Mouse (Mus musculus) urinary bladder, postnatal 14 days (tissue): ENCODE measurements at regions not wholly inside any gene's neighbourhood (a gene's known extent, or its start where the extent isn't known, plus 50 kb on each side); places are given as distances from the start of the nearest gene placed in this dataset.
"Not testable (repeated sequence)": the region's sequence is repeated elsewhere in the genome, so short reads cannot be mapped to it uniquely, and the experiment has no call there.

Experiments
- DNase-seq: peaks from one replicate; pipeline ENCODE4 v3.0.0; 2021; ENCODE audit warnings: low spot score

DNA sequence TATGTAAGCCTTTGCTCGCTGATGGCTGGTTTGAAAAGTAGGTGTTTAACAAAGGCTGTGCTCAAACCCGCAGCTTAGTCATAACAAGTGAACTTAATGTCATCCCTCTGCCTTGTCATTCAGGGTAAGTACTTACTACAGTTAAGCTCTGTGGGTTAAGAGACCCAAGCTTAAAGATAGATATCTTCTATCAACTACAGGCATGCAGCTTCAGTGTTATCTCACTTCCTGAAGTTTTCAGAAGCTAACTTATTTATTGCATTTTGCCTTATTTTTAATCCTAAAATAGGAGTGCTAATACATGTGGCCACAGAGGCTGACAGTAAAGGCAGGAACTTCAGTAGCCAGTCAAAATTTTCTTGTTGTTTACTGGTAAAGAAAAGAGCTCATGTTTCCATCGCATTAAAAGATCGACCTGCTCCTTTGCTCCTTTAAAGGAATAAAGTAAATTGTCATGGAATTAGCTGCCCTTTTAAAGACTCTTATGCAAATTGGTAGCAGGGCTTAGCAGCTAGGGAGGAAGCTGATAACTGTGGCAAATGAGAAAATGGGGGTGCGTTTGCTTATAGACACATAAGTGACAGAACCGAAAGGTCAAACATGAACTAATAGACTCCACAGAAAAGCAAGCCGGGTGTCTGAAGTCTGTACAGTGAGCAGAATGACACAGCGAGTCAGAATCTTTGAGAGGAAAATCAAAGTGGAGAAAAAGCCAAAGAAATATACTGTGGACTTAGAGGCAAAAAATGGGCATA lies 55.9 kb upstream of the Inpp4b start:
- no peak for DNase-seq

DNA sequence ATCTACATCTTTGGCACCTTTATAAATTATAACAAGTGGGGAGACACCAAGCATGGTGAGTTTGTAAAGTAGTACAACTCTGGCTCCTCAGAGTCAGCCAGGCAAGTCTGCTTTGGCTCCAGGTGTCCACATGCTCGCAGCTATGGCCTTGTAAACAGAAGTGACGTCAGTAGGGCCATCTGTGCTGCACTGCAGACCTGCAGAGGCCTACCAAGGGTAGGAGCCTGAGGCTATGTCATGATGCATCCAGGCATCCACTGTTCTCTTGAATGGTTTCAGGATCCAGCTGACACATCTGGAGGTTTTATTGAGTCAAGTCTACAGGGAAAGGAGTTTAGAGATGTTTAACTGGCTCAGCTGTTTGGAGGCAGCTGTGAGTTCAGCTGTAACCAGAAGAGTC lies 82.3 kb upstream of the Inpp4b start:
- DNase-seq: no peak

DNA sequence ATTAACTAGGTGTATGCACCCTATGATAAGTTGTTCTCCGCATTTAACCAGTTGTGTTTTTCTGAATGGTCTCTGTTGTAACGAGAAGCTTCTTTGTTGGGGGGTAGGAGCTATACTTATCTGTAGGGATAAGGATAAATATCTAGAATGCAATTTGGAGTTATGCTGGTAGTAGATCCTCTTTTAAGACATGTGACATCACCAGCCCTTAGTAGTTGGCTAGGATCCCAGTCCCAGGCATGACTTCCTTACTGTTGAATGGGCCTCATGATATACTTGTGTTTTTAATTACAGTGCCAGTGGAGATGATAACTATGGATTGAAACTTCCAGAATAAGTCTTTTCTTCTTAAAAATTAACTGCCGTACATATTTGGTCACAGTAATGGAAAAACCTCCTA lies 118.5 kb upstream of the Inpp4b start:
- DNase-seq: no peak

DNA sequence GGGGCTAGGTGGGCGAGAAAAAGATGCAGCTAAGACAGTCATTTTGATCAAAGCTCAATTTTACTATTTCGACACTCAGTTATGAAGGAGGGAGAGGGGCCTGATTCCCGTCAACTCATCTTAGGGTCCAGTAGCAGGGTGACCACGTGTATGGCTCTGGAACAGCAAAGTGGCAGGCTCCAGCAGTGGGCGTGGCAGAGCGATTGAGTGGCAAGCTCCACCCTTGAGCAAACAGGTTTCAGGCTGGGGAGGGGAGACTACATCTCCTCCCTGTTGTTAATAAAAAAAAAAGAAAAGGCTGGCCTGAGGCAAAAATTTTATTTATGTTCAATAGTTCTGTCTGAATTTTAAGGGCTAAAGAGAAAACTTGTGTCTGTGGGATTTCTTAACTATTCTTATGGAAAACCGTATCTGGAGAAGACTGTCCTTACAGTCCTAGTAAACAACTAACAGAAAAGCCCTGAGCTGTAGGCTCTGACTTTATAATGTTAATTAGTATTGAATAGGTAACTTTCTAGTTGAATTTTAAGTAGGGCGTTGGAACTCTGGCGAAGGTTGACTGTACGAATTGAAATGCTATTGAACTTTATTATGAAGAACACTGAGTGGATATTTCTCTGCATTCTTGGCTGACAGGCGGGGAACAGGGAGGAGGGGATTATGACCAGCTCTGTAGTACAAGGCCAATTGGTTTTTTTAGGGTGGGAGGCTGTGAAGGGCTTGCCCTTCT lies 155.1 kb upstream of the Inpp4b start:
- DNase-seq: not testable (repeated sequence)

DNA sequence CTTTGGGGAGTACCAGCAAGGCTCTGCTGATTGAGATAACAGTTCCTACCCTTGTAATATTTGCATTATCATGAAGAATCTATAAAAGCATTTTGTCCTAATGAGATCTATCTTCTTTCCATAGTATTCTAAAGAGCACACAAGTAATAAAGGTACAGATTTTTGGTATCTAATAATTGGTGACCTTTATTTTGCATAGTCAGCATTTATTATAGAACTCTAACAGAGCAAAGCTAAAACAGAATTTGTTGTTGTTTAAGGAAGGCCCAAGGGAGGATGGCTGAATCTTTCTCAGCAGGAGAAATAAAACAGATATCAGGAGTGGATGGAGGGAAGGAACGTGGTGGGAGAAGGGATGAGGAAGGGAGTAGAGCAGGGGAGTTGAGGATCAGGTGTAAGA lies 160.8 kb upstream of the Usp38 start:
- no peak for DNase-seq

DNA sequence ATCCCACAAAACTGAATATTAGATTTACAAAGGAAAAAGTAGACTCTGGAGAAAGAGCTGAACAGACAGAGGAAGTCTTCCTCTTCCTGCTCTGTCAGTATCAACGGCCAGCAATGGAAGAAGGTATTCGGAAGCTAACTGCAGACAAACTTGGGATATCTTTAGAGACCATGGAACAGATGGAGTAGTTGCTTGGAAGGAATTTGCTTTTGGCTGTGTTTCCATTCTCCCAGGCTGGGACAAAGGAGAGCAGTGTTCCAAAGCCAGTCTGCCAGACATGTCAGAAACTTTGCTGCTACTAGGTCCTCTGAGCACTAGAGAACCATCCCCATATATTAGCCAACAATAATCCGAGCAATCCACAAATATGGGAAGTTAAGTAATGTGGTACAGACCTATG lies 132.5 kb upstream of the Usp38 start:
- DNase-seq: no peak

DNA sequence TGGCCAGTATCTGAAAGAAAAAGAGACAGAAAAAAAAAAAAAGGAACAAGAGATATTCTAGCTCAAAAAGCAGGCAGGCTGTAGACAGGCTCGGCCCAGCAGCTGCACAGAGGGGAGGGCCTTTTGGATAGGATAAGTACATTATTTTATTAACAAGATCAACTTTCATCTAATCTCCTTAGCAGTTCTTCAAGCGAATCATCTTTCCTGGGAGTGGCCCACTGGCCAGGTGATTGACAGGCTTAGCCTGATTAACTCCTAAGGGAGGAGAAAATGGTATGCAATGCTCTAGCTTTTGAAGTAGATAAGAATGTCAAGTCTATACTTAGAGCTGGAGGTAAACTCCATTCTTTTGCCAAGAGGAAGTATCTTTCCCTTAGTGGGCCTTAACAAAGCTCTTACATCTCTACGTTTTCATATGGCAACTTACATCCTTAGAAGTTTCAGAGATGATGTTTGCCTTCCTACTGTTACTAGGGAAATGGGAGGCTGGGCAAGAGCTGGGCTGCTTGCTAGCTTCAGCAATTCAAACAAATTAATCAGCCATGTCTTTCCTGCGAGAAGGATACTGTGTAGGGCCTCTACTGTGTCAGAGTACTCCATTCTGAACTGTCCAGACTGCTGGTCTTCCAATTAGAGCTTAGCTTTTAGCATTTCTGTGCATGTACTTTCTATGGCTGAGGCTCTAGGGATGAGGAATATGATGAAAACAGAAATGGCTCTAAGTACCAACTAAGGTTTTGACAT lies 92.2 kb upstream of the Usp38 start:
- DNase-seq: no peak

DNA sequence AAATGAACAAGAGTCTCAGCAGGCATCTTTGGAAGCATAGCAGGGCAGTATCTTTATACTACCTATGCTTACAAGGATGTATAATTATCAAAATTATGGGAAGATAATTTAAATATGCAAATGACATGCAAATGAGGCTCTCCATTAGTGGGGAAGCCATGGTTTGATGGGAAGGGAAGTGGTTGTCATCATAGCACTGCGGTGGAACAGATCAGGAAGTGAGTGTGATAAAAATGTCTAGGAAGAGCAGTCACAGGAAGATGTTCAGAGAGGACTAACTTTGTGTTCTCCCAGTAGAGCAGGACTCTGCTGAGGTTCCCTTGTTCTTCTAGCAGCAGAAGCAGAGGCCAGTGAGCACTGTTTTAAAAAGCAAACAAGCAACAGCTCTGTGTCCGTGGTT lies 84.2 kb upstream of the Usp38 start:
- no peak for DNase-seq

DNA sequence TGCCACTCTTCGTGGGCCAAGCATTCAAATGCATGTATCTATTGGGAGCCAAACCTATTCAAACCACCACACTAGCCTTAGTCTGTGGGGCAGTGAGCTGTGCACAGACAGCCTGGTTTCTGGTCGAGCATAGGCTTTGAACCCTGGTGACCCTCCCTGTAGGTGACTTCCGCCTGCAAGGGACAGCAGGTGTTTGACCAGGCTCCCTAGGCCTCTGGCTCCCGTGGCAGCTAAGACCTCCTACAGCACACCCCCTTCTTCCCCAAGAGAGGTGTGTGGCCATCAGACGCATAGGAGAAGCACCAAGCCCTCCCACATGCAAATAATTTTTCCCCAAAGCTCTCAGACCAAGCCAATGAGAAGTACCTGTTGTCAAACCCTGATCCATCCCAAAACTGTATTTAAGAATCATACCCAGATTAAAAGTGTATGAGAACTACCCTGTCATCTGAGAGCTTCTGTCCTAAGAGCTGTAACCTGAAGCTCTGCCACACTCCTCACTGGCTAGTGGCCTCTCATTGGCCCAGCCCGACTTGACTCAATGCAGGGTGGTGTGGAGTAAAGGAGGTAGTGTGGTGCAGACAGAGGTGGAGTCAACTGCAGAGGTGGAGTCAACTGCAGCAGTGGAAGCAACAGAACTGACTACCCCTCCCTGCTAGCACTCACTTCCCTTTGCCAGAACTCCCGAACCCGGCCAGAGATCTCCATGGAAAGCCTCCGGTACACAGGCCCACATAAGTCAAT lies 82.5 kb upstream of the Usp38 start:
- DNase-seq: no peak

DNA sequence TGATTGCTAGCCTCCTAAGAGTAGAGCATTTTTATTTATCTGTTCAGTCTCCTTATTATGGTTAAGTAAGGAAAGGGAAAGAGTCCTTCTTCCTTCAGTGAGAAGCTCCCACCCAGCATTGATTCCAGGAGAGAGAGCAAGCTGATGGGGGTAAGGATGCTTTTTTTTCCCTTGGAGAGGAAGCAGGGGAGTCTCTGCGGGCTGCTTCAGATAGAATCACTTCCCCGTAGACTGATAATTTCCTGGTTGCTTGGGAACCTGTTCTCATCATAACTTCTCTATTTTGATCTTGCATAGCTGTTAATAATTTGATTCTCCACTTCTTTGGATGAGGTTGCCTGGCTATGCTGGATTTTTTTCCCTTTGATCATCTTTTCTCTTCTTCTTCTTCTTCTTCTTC lies 80.5 kb upstream of the Usp38 start:
- no peak for DNase-seq

DNA sequence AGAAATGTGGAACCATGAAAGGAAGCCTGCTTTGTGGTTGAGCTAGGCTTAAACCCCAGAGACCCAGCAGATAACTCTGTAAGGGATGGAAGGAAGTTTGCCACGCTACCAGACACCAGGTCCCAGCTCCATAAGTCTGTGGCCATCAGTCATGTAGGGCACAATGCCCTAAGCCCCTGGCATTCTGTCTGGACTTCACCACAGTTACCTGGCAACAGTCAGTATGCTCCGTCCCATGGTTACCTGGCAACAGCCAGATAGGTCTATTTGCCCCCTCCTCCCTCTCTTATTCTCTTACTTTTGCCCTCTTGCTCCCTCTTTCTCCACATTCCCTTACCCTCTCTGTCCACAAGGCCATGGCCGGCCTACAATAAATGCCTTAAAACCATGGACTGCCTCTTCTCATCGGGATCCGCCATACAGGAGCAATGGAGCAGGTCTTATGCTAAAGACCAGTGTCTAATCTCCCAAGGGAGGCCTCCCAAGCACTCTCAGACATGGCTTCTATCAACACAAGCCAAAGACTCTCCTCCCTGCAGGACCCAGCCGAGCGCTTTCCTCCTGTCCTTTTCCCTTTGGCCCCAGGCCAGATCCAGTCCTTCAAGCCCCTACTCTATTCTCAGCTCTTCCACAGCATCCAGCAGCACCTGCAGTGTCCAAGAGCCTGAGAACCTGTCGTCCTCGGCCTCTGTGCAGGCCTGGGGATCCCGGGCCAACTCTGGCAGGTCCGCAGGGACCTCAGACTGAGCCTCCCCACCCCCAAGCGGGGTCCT lies 66.3 kb upstream of the Usp38 start:
- peak; percentile 3 for DNase-seq

DNA sequence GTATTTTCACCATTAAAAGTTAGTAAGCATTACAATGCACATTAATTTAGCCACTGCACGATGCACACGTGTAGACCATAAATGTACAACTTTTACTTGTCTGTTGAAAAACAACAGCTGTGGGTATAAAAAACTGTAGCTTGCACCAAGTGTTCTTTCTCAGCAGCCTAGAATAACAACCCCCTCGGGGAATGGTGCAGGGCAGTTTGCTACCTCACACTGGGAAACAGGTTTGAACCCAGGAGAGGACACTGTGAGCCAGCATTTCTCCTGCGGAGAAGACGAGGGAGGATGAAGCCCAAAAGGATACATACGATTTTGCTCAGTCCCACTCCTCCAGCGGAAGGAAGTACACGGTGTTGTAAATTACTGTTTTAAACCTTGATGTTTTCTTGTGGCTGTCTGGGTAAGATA lies 65.2 kb upstream of the Usp38 start:
- DNase-seq: no peak

DNA sequence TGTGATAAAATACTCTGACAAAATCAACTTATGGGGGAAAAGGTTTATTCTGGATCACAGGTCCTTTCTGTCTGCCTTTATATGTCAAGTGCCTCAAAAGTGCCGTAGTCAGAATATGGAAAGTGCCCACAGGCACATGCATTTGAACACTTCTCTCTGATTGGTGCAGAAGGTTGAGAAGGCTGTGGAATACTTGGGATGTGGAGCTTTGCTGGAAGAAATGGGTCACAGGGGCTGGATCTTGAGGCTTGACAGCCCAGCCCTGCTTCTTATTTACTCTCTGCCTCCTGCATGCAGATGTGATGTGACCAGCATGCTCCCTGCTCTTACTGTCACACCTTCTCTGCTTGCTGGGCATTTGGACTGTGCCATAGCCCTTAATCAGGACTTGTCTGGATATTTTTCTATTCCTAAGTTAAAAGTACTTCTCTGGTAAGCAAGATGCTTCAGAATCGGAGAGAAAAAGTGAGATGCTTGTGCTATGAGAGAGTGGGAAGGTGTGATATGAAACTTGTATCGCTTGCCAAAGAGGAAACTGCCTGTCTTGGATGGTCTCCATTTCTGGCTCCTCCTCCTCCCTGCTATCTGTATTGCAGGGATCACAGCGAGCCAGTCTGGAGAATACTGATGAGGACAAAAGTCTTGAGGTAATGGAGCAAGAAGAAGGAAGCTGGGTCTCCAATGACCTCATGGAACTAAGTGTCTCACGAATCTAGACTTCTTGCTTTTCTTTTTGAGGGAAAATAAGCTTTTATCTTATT lies 54.5 kb upstream of the Usp38 start:
- DNase-seq: no peak

DNA sequence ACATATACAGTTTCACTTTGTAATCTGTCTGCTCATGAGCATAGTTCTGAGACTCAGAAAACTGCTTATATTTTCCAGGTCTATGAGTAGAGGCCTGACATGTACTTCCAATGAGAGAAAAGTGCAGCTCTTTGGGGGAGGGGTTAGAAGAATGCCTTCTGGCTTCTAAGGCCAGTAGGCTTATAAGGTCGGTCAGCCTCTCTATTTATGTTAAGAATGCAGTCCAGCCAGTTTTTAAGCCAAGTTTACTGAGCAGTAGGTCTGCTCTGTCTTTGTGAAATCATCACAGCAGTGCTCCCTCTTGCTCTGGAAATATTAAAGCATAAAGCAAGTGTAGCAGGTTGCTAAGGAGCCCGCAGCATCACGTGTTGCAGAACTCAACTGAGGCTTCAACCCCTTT lies 53.8 kb upstream of the Usp38 start:
- no peak for DNase-seq

DNA sequence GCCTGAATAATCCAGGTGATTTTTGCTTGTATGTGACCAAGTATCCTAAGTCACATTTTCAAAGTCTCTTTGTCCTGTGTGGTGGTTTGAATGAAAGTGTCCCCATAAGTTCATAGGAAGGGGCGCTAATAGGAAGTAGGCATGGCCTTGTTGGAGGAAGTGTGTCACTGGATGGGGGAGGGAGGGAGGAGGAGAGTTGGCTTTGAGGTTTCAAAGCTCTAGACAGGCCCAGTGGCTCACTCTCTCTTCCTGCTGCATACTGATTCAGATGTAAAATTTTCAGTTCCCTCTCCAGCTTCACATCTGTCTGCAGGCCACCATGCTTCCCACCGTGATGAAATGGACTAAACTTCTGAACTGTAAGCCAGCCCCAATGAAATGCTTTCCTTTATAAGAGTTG lies 52.0 kb upstream of the Usp38 start:
- DNase-seq: no peak
